Mouse (Mus musculus) spleen, adult 2 months (tissue): ENCODE measurements around the gene 4930579F01Rik. TPM values are rescaled to one million over a fixed set of nuclear protein-coding genes. Genes with fewer than 3 reads are reported as not detected.
A peak's percentile ranks its signal among the peaks of the same experiment; 100 is the strongest.

Source experiments
- DNase-seq, 2 experiments: peaks; one replicate each; pipeline versions ENCODE4 v3.0.0 to v3.0.0-alpha.2; 2012 to 2021; ENCODE audit warnings: low spot score in 2 of 2, low read depth in 1 of 2
- H3K27ac ChIP-seq: fragments of 200-500 bp; 2 replicates; pipeline ENCODE4 v1.5.1; 2012; ENCODE audit warnings: low read length, inconsistent platforms; ENCODE audit not compliant: insufficient read depth
- H3K27me3 ChIP-seq: fragments of 200-500 bp; 2 replicates; pipeline ENCODE4 v1.6.1; 2012; ENCODE audit warnings: mild to moderate bottlenecking, moderate library complexity, low read length, inconsistent platforms; ENCODE audit not compliant: control insufficient read depth, insufficient read depth
- H3K36me3 ChIP-seq: fragments of 200-500 bp; 2 replicates; pipeline ENCODE4 v1.6.1; 2012; ENCODE audit warnings: mild to moderate bottlenecking, low read length, inconsistent platforms; ENCODE audit not compliant: control insufficient read depth, insufficient read depth
- H3K4me1 ChIP-seq: fragments of 200-500 bp; 2 replicates; pipeline ENCODE4 v1.6.1; 2011; ENCODE audit warnings: inconsistent platforms; ENCODE audit not compliant: control insufficient read depth, insufficient read depth, insufficient read length
- H3K4me3 ChIP-seq: fragments of 200-500 bp; 2 replicates; pipeline ENCODE4 v1.5.1; 2011; ENCODE audit warnings: mild to moderate bottlenecking, inconsistent platforms; ENCODE audit not compliant: insufficient read depth, insufficient read length; ENCODE audit errors: extremely low read depth
- CTCF ChIP-seq: fragments of 200-500 bp; IDR thresholded peaks from 2 replicates; pipeline ENCODE4 v1.5.1; 2011; ENCODE audit warnings: mild to moderate bottlenecking, inconsistent platforms; ENCODE audit not compliant: insufficient read depth, insufficient read length, insufficient replicate concordance; ENCODE audit errors: extremely low read depth
- POLR2A ChIP-seq: fragments of 200-500 bp; IDR thresholded peaks from 2 replicates; pipeline ENCODE4 v1.6.1; 2011; ENCODE audit warnings: low read depth, low read length, inconsistent platforms
- WGBS: fragments of 180-500 bp; shearing (Covaris S2); methylation state at CpG from one replicate; pipeline ENCODE4 v1.1.7; 2018; 5-methylcytosine and 5-hydroxymethylcytosine counted together
- polyA plus RNA-seq: library from polyadenylated mRNA; depleted of rRNA; stranded (reverse); fragments of >200 nt; gene quantifications from 2 replicates; pipeline ENCODE4 v1.2.3, GENCODE M21; 2012

4930579F01Rik gene
- polyA plus RNA-seq, 1 experiment, result not detected

DNA sequence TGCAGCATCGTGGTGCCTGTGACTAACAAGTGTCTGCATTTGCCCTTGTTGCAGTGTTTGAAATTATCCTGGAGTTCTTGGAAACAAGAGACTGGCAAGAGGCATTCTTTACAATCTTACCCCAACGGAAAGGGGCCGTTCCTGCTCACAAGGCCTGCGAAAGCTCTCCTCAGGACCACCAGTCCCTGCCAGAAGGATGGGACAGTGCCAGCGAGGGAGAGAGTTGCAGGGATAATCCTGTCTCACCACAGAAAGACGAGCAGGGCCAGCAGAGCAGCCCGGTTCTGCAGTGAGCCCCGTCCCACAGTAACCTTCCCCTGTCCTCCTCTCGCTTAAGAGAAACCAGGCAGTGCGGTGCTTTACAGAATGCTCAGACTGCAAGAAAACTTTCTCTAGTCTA is 37.0 kb downstream of the 4930579F01Rik start:
- H3K4me1 ChIP-seq, result no peaks in the 10 kb centered on the region
- no peak overlapping the region for H3K4me3 ChIP-seq
- H3K27me3 ChIP-seq, result no peaks in the 10 kb centered on the region
- DNase-seq, result no peak
- TF ChIP-seq CTCF (no peak), POLR2A (no peak)
- peaks cover 5% of the 10 kb centered on the region; the same call in 1 of the 2 replicates for H3K36me3 ChIP-seq
- 92% methylated on average over 10 of the region's 10 CpGs for WGBS
- no peak overlapping the region for H3K27ac ChIP-seq

DNA sequence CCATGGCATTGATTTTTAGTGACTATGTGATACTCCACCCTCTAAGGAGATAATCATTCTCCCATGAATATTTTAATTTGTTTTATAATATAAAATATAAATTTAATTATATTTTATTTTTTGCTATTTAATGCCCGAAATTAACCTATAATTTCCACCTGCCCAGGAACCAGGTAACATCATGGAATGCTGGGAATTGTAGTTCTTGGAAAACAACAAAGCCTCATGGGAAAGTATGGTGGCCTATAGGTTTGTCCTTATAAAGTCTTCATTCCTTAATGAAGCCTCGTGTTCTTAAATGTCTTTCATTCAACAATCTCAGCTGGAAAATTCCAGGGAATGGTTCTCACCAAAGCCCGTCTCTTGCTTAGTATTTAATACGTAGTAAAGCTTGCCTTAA is 38.6 kb downstream of the 4930579F01Rik start:
- TF ChIP-seq POLR2A (no peak), CTCF (no peak)
- Histone ChIP-seq H3K27ac (no peak overlapping the region), H3K36me3 (peaks cover 5% of the 10 kb centered on the region; the same call in 1 of the 2 replicates), H3K4me1 (no peaks in the 10 kb centered on the region), H3K4me3 (no peak overlapping the region), H3K27me3 (no peaks in the 10 kb centered on the region)
- WGBS, result 94% methylated on average over 4 of the region's 4 CpGs
- no peak for DNase-seq

DNA sequence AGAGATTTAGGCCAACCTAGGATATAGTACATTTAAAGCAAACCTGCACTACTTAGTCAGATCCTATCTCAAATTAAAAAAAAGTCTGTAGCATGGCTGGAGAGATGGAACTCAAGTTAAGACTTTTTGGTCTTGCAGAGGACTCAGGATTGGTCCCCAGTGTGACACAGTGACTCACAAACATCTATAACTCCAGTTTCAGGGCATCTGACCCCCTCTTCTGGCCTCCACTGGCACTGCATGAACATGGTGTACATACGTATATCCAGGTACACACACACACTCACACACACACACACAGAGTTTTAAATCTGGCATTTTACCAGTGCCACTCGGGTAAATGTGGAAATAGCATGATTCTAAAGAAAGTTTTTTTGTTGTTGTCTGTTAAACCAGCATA is 44.8 kb downstream of the 4930579F01Rik start:
- DNase-seq, result no peak

DNA sequence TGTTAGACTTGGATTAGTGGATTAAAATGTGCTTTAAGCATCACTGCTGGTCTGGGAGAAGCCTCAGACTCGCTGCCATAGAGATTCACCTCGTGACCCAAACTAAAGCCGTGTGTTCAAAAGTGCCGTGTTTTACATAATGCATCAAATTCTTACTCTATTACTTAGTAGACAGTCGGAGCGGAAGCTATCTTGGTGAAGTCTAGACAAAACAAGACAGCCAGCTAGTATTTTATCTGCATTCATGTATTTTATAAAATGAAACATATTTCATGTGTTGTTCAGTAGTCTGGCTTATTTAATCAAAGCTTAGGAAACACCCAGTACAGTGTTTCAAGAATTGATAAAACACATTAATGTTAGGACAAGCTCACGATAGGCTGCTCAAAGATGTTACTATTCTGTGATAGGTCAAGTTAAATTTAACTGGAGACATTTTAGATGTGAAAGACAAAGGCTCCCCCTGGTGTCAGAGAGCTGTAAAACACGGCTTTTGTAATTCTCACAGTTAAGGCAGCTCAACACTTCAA is 48.9 kb downstream of the 4930579F01Rik start, which contains the start of gene Mttp:
Gene Mttp, minus strand, starts transcription at position 327 of the 530 bp plus-strand sequence.
- under 1% methylated on average over 8 of the region's 8 CpGs for WGBS
- H3K4me1 ChIP-seq, result no peaks in the 10 kb centered on the region
- DNase-seq, result peak; percentile 74 to 78
- peaks cover 2% of the 10 kb centered on the region; the same call in 1 of the 2 replicates for H3K36me3 ChIP-seq
- no peaks in the 10 kb centered on the region for H3K27me3 ChIP-seq
- peak within 1 kb of the TSS; percentile 95 for H3K4me3 ChIP-seq
- TF ChIP-seq CTCF (no peak), POLR2A (no peak)
- H3K27ac ChIP-seq, result peak within 1 kb of the TSS; percentile 100

More for the DNA sequence above, 44.8 kb downstream of the 4930579F01Rik start:
- no peaks in the 10 kb centered on the region for H3K27me3 ChIP-seq
- no peaks in the 10 kb centered on the region for H3K4me1 ChIP-seq
- TF ChIP-seq CTCF (no peak), POLR2A (no peak)
- no peak overlapping the region for H3K4me3 ChIP-seq
- no peak overlapping the region for H3K27ac ChIP-seq
- 95% methylated on average over 2 of the region's 2 CpGs for WGBS
- peaks cover 2% of the 10 kb centered on the region; the same call in 1 of the 2 replicates for H3K36me3 ChIP-seq

DNA sequence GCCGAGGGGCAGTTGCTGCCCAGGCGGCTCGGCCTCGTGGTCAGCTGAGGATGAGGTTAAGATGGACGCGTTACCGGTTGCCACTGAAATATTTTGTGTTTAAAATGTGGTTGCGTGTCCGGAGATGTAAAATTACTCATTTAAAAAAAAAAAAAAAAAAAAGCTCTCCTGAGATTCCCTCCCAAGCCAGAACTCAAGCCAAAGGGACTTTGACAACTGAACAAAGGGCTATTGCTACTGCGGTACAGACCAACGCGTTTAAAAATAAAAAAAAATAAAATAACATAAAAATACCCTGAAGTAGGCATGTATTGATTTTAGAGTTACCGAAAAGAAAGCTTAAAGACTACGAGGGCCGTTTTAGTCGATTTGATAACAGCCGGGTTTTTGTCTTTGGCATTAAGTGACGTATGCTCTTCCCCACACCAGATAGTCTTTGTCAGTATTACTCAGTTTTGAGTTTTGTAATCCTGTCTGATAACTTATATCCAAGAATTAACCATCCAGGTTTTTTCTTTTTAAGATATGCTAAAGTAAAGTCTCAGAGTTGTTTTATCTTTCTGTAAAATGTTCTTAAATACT is 49.5 kb downstream of the 4930579F01Rik start:
- DNase-seq, result peak in 1 of 2 experiments; percentile 26
- Histone ChIP-seq H3K4me3 (peak overlapping the region; percentile 95), H3K4me1 (no peaks in the 10 kb centered on the region), H3K27ac (peak overlapping the region; percentile 100), H3K27me3 (no peaks in the 10 kb centered on the region), H3K36me3 (peaks cover 2% of the 10 kb centered on the region; the same call in 1 of the 2 replicates)
- WGBS, result under 1% methylated on average over 18 of the region's 18 CpGs
- TF ChIP-seq POLR2A, result no peak
- TF ChIP-seq CTCF, result no peak

DNA sequence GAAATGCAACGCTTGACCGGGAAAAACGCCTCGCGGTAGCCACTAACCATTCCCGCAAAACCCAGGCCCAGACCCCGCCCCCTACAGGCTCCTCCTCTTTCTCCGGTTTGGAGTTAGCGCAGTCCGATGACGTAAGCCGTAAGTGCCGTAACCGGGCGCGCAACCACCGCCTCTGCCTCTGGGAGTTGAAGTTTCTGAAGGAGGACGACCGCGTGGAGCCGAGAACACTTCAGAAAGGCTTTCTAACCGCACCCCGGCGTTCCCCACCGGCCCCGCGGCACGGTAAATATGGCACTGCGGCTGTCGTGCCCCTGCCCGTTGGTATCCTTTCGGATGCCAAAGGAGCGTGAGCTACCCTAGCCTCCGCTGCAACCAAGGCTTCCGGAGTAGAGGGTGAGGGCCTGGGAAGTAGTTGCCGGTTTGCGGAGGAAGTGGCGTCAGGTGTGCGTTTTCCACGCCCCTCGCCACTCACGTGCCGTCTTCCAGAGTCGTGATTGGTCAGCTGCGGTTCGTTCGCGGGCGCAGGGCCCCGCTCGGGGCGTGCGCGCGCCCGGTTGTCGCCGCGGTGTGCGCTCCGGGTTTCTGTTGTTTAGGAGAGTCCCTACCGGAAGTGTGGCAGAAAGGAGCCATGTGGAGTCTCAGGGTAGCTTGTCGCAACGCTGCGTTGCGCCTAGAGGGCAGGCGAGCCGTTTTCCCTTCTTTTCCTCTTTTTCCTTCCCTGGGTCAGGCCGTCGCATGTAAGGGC is 50.1 kb downstream of the 4930579F01Rik start, which contains the start of gene Trmt10a:
Gene Trmt10a, plus strand, starts transcription at position 134 of the 745 bp plus-strand sequence.
- DNase-seq, result peak; percentile 96 to 97
- H3K4me3 ChIP-seq, result peak within 1 kb of the TSS; percentile 95
- no peaks in the 10 kb centered on the region for H3K27me3 ChIP-seq
- 1% methylated on average over 70 of the region's 70 CpGs for WGBS
- peak within 1 kb of the TSS; percentile 100 for H3K27ac ChIP-seq
- TF ChIP-seq POLR2A (peak; percentile 74), CTCF (no peak)
- H3K4me1 ChIP-seq, result no peaks in the 10 kb centered on the region
- H3K36me3 ChIP-seq, result no peaks in the 10 kb centered on the region
